Mouse (Mus musculus) intestine, embryonic 14.5 days (tissue): ENCODE data around the gene Tmed9. TPM values are rescaled to one million over a fixed set of nuclear protein-coding genes. Genes with fewer than 3 reads are reported as not detected.
"Not testable (repeated sequence)": the region's sequence is repeated elsewhere in the genome, so short reads cannot be mapped to it uniquely, and the experiment has no call there.

Source experiments
- ATAC-seq: fragments of 200-750 bp; cut with Nextera tagmentation; replicated peaks from 2 replicates; pipeline ENCODE4 v1.8.0; 2017; ENCODE audit warnings: low read depth, moderate number of reproducible peaks, moderate TSS enrichment, moderate library complexity; ENCODE audit not compliant: low FRiP score, low TSS enrichment
- DNase-seq: peaks from one replicate; pipeline ENCODE4 v3.0.0-alpha.2; 2018; ENCODE audit warnings: low spot score
- H3K27ac ChIP-seq: fragments of 300-500 bp; sonication (generic); 2 replicates; pipeline ENCODE4 v1.5.1; 2014; ENCODE audit warnings: low read depth, mild to moderate bottlenecking, control low read depth
- H3K27me3 ChIP-seq: fragments of 300-500 bp; sonication (generic); replicated peaks from 2 replicates; pipeline ENCODE4 v1.6.1; 2014; ENCODE audit warnings: low read length, control low read depth; ENCODE audit not compliant: control insufficient read depth, insufficient read depth
- H3K36me3 ChIP-seq: fragments of 300-500 bp; sonication (generic); 2 replicates; pipeline ENCODE4 v1.6.1; 2014; ENCODE audit warnings: low read length, control low read depth; ENCODE audit not compliant: control insufficient read depth, insufficient read depth
- H3K4me1 ChIP-seq: fragments of 300-500 bp; sonication (generic); replicated peaks from 2 replicates; pipeline ENCODE4 v1.6.1; 2014; ENCODE audit warnings: low read length, control low read depth, mixed read lengths; ENCODE audit not compliant: control insufficient read depth, insufficient read depth
- H3K4me2 ChIP-seq: fragments of 300-500 bp; sonication (generic); 2 replicates; pipeline ENCODE4 v1.6.1; 2014; ENCODE audit warnings: low read length
- H3K4me3 ChIP-seq: fragments of 300-500 bp; sonication (generic); 2 replicates; pipeline ENCODE4 v1.5.1; 2014; ENCODE audit warnings: low read depth, low read length, control low read depth, mixed read lengths
- H3K9ac ChIP-seq: fragments of 300-500 bp; sonication (generic); 2 replicates; pipeline ENCODE4 v1.6.1; 2014; ENCODE audit warnings: mild to moderate bottlenecking, low read length
- H3K9me3 ChIP-seq: fragments of 300-500 bp; sonication (generic); 2 replicates; pipeline ENCODE4 v1.6.1; 2016; ENCODE audit warnings: low read length, control low read depth; ENCODE audit not compliant: control insufficient read depth
- WGBS: fragments of 180-500 bp; shearing (Covaris S2); extraction: QIAGEN DNeasy Blood & Tissue Kit; methylation state at CpG from one replicate; pipeline ENCODE4 v1.1.7; 2014; 5-methylcytosine and 5-hydroxymethylcytosine counted together
- polyA plus RNA-seq: library from polyadenylated mRNA; unstranded; fragments of >200 nt; fragmentation: Nextera tagmentation; extraction: Ambion mirVana; gene quantifications from 2 replicates; pipeline ENCODE4 v1.2.1, GENCODE M21; 2014

Tmed9 gene
- polyA plus RNA-seq, 1 experiment from 2014 or later, result 59.9 TPM

- ATAC-seq (no peak), DNase-seq (no peak)
- H3K9me3 ChIP-seq, result no peaks in the 10 kb centered on the region
- H3K9ac ChIP-seq, result no peak overlapping the region
- H3K4me3 ChIP-seq, result no peak overlapping the region
- peak overlapping the region; percentile 80 for H3K4me2 ChIP-seq
- H3K27ac ChIP-seq, result no peak overlapping the region
- H3K4me1 ChIP-seq, result peaks cover 17% of the 10 kb centered on the region
- 81% methylated on average over 2 of the region's 2 CpGs for WGBS
- no peaks in the 10 kb centered on the region for H3K27me3 ChIP-seq
- peaks cover 9% of the 10 kb centered on the region for H3K36me3 ChIP-seq
Observed at GRCm38 (mm10) chr13:55571977-55572376, 1.6 kb upstream of the Tmed9 start.

GRCm38 (mm10) chr13:55574321-55574720, 789 bp downstream of the Tmed9 start:
- Histone ChIP-seq H3K4me1 (peaks cover 12% of the 10 kb centered on the region), H3K9me3 (no peaks in the 10 kb centered on the region), H3K27ac (no peak overlapping the region), H3K4me3 (no peak overlapping the region), H3K36me3 (no peaks in the 10 kb centered on the region), H3K4me2 (no peak overlapping the region), H3K9ac (no peak overlapping the region), H3K27me3 (no peaks in the 10 kb centered on the region)
- ATAC-seq (no peak), DNase-seq (no peak)
- whole genome bisulfite sequencing, result 74% methylated on average over 5 of the region's 5 CpGs

GRCm38 (mm10) chr13:55575932-55576331, 2.4 kb downstream of the Tmed9 start:
- ATAC-seq, result no peak
- H3K4me2 ChIP-seq, result no peak overlapping the region
- 64% methylated on average over 5 of the region's 5 CpGs for WGBS
- H3K9me3 ChIP-seq, result no peaks in the 10 kb centered on the region
- H3K9ac ChIP-seq, result no peak overlapping the region
- no peak for DNase-seq
- H3K4me3 ChIP-seq, result no peak overlapping the region
- no peak overlapping the region for H3K27ac ChIP-seq
- H3K4me1 ChIP-seq, result 0 out of 2 replicates have a peak, but pooled peaks cover 6% of the 10 kb centered on the region
- no peaks in the 10 kb centered on the region for H3K27me3 ChIP-seq
- no peaks in the 10 kb centered on the region for H3K36me3 ChIP-seq

GRCm38 (mm10) chr13:55576872-55577271, 3.3 kb downstream of the Tmed9 start:
- not testable (repeated sequence) for DNase-seq, H3K9ac ChIP-seq, H3K27me3 ChIP-seq, H3K4me1 ChIP-seq, H3K36me3 ChIP-seq, ATAC-seq, H3K4me3 ChIP-seq, H3K9me3 ChIP-seq, H3K27ac ChIP-seq, H3K4me2 ChIP-seq
- WGBS, result 74% methylated on average over 7 of the region's 7 CpGs

- Histone ChIP-seq H3K4me1 (no peaks in the 10 kb centered on the region), H3K27ac (no peak overlapping the region), H3K36me3 (no peaks in the 10 kb centered on the region), H3K4me3 (no peak overlapping the region), H3K4me2 (no peak overlapping the region), H3K9ac (no peak overlapping the region), H3K9me3 (no peaks in the 10 kb centered on the region), H3K27me3 (no peaks in the 10 kb centered on the region)
- no peak for DNase-seq
- 77% methylated on average over 4 of the region's 4 CpGs for WGBS
- ATAC-seq, result no peak
Observed at GRCm38 (mm10) chr13:55578086-55578485, 4.6 kb downstream of the Tmed9 start.

GRCm38 (mm10) chr13:55591961-55592490, 18.5 kb downstream of the Tmed9 start:
- H3K9ac ChIP-seq, result no peak overlapping the region
- H3K36me3 ChIP-seq, result peaks cover 28% of the 10 kb centered on the region
- 74% methylated on average over 4 of the region's 4 CpGs for WGBS
- 0 out of 2 replicates have a peak, but pooled peaks have one; percentile 28 for ATAC-seq
- H3K27ac ChIP-seq, result no peak overlapping the region
- H3K27me3 ChIP-seq, result no peaks in the 10 kb centered on the region
- H3K9me3 ChIP-seq, result no peaks in the 10 kb centered on the region
- no peak overlapping the region for H3K4me3 ChIP-seq
- peaks cover 9% of the 10 kb centered on the region; the same call in 1 of the 2 replicates for H3K4me1 ChIP-seq
- no peak for DNase-seq
- no peak overlapping the region; the same call in 1 of the 2 replicates for H3K4me2 ChIP-seq

GRCm38 (mm10) chr13:55592512-55593253, 19.2 kb downstream of the Tmed9 start:
- DNase-seq (peak; percentile 95), ATAC-seq (peak; percentile 97)
- Histone ChIP-seq H3K27me3 (no peaks in the 10 kb centered on the region), H3K9ac (peak overlapping the region; percentile 88), H3K27ac (peak overlapping the region; percentile 44), H3K4me3 (peak overlapping the region; percentile 83), H3K4me1 (peaks cover 9% of the 10 kb centered on the region; the same call in 1 of the 2 replicates), H3K4me2 (peak overlapping the region; percentile 63), H3K9me3 (no peaks in the 10 kb centered on the region), H3K36me3 (peaks cover 34% of the 10 kb centered on the region)
- 5% methylated on average over 29 of the region's 29 CpGs for WGBS

- Histone ChIP-seq H3K4me3 (peak overlapping the region; percentile 83), H3K27ac (peak overlapping the region; percentile 44), H3K4me2 (peak overlapping the region; percentile 60), H3K9me3 (no peaks in the 10 kb centered on the region), H3K36me3 (peaks cover 39% of the 10 kb centered on the region), H3K27me3 (no peaks in the 10 kb centered on the region), H3K4me1 (peaks cover 9% of the 10 kb centered on the region; the same call in 1 of the 2 replicates), H3K9ac (peak overlapping the region; percentile 88)
- DNase-seq (peak; percentile 56), ATAC-seq (peak; percentile 47; the same call in 1 of the 2 replicates)
- WGBS, result under 1% methylated on average over 31 of the region's 31 CpGs
Observed at GRCm38 (mm10) chr13:55593254-55593747, 19.8 kb downstream of the Tmed9 start.
